Mouse (Mus musculus) midbrain, embryonic 14.5 days (tissue): ENCODE results near the gene Spc25. TPM values are rescaled to one million over a fixed set of nuclear protein-coding genes. Genes with fewer than 3 reads are reported as not detected.

ENCODE experiments used
- ATAC-seq: fragments of 200-750 bp; cut with Nextera tagmentation; 2 replicates; pipeline ENCODE4 v1.8.0; 2017; ENCODE audit warnings: moderate number of reproducible peaks, moderate library complexity; ENCODE audit not compliant: low FRiP score, low TSS enrichment
- DNase-seq: peaks from one replicate; pipeline ENCODE4 v3.0.0-alpha.2; 2015
- H3K27ac ChIP-seq: fragments of 300-500 bp; sonication (generic); replicated peaks from 2 replicates; pipeline ENCODE4 v1.5.1; 2014; ENCODE audit warnings: mild to moderate bottlenecking, low read depth, low read length, moderate library complexity
- H3K27me3 ChIP-seq: fragments of 300-500 bp; sonication (generic); 2 replicates; pipeline ENCODE4 v1.6.1; 2014; ENCODE audit warnings: low read length, control low read depth, mixed read lengths; ENCODE audit not compliant: control insufficient read depth, insufficient read depth
- H3K36me3 ChIP-seq: fragments of 300-500 bp; sonication (generic); 2 replicates; pipeline ENCODE4 v1.6.1; 2014; ENCODE audit warnings: low read length, control low read depth; ENCODE audit not compliant: control insufficient read depth, insufficient read depth
- H3K4me1 ChIP-seq: fragments of 300-500 bp; sonication (generic); 2 replicates; pipeline ENCODE4 v1.6.1; 2014; ENCODE audit warnings: mild to moderate bottlenecking, antibody characterized with exemption, low read length, control low read depth; ENCODE audit not compliant: control insufficient read depth, insufficient read depth
- H3K4me2 ChIP-seq: fragments of 300-500 bp; sonication (generic); 2 replicates; pipeline ENCODE4 v1.6.1; 2014; ENCODE audit warnings: mild to moderate bottlenecking, low read length, moderate library complexity
- H3K4me3 ChIP-seq: fragments of 300-500 bp; sonication (generic); replicated peaks from 2 replicates; pipeline ENCODE4 v1.5.1; 2014; ENCODE audit warnings: low read depth, low read length
- H3K9ac ChIP-seq: fragments of 300-500 bp; sonication (generic); replicated peaks from 2 replicates; pipeline ENCODE4 v1.6.1; 2014; ENCODE audit warnings: mild to moderate bottlenecking, low read length, moderate library complexity
- H3K9me3 ChIP-seq: fragments of 300-500 bp; sonication (generic); 2 replicates; pipeline ENCODE4 v1.6.1; 2016; ENCODE audit warnings: low read length, control low read depth, mixed read lengths; ENCODE audit not compliant: control insufficient read depth
- WGBS: fragments of 180-500 bp; shearing (Covaris S2); extraction: QIAGEN DNeasy Blood & Tissue Kit; methylation state at CpG from one replicate; pipeline ENCODE4 v1.1.7; 2014; 5-methylcytosine and 5-hydroxymethylcytosine counted together
- polyA plus RNA-seq: library from polyadenylated mRNA; unstranded; fragments of >200 nt; fragmentation: Nextera tagmentation; extraction: Ambion mirVana; gene quantifications from 2 replicates; pipeline ENCODE4 v1.2.1, GENCODE M21; 2014

Gene Spc25
- 24.0 and 49.9 TPM in 2 replicates for polyA plus RNA-seq

GRCm38 (mm10) chr2:69205791-69206351 lies at the start of gene Spc25:
Gene Spc25 (minus strand): TSS chr2:69206194.
- Histone ChIP-seq H3K36me3 (0 out of 2 replicates have a peak, but pooled peaks cover 5% of the 10 kb centered on the region), H3K27me3 (no peaks in the 10 kb centered on the region), H3K4me2 (peak within 1 kb of the TSS; percentile 95), H3K4me1 (peaks cover 10% of the 10 kb centered on the region; the same call in 1 of the 2 replicates), H3K9me3 (no peaks in the 10 kb centered on the region), H3K27ac (0 out of 2 replicates have a peak within 1 kb of the TSS, but pooled peaks have one; percentile 32), H3K9ac (peak within 1 kb of the TSS; percentile 56), H3K4me3 (peak within 1 kb of the TSS; percentile 79)
- peak; percentile 96 for DNase-seq
- under 1% methylated on average over 46 of the region's 46 CpGs for WGBS
- ATAC-seq: peak; percentile 99

DNA sequence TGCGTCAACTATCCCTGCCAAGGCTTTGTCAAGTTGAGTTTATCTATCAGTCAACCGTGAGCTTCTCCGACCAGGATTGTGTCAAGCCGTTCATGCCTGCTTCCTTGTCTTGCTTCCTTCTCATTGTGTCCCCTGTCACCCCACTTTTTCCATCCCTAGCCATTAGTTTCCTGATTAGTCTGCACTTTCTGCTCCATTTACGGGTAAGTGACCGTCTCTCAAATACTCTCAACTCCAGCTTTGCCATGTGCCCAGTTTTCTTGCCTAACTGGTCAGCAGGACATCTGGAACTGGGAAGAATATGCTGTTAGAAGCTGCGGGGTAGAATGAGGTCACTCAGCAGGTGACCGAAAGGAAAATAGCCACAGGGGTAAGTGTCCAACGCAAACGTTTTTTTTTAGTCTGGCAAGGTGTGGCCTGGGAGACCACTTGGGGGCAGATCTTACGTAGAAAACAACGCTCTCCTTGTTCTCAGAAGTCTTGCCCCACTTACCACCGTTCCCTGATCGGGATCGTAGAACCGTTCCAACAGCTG lies 42.3 kb upstream of the Spc25 start:
- Histone ChIP-seq H3K27me3 (no peaks in the 10 kb centered on the region), H3K4me2 (no peak overlapping the region), H3K9ac (no peak overlapping the region), H3K36me3 (no peaks in the 10 kb centered on the region), H3K27ac (no peak overlapping the region), H3K9me3 (no peaks in the 10 kb centered on the region), H3K4me3 (no peak overlapping the region), H3K4me1 (no peaks in the 10 kb centered on the region)
- 65% methylated on average over 16 of the region's 16 CpGs for WGBS
- no peak for DNase-seq
- ATAC-seq: no peak

- WGBS: 98% methylated on average over 1 of the region's 1 CpGs
- Histone ChIP-seq H3K9me3 (no peaks in the 10 kb centered on the region), H3K4me3 (no peak overlapping the region), H3K4me2 (no peak overlapping the region), H3K9ac (no peak overlapping the region), H3K27ac (no peak overlapping the region), H3K27me3 (no peaks in the 10 kb centered on the region), H3K36me3 (no peaks in the 10 kb centered on the region), H3K4me1 (no peaks in the 10 kb centered on the region)
- ATAC-seq (no peak), DNase-seq (no peak)
Observed at GRCm38 (mm10) chr2:69247081-69247480, 41.1 kb upstream of the Spc25 start.

DNA sequence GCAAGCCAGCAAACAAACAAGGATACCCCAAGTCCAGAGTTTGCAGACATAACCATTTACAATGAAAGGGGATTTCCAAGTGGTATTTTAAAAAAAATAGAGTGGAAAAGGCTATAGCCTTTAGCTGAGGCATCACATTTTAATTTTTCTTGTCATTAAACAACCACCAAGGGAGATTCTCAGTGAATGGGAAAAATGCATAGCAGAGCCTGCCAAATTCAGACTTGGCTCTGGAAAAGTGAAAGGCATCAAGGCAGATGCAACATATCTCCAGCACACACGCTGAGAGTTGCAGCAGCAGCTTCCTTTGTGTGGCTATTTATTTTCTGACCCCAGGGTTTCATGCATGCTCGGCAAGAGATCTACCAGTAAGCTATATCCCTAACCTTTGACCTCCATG lies 38.9 kb upstream of the Spc25 start:
- peak; percentile 42 for DNase-seq

DNA sequence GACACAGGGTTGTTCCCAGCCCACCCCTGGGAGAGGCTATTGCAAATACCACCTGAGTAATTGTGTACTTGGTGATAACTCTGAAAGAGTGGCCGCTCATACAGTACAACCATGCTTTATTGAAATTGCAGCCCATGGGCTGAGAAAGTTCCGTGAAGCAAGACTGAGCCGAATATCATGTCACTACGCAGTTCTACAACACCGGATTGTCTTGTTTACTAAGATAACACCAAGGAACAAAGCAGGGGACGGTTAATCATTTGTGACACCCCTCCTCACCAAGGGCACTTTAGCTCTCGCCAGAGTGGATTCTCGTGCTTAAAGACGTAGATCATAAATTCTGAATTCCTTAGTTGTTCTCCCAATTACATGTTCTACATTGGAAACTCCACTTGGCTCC lies 33.3 kb upstream of the Spc25 start:
- H3K27ac ChIP-seq: no peak overlapping the region
- H3K27me3 ChIP-seq: no peaks in the 10 kb centered on the region
- ATAC-seq (no peak), DNase-seq (no peak)
- H3K9me3 ChIP-seq: no peaks in the 10 kb centered on the region
- H3K4me1 ChIP-seq: no peaks in the 10 kb centered on the region
- no peak overlapping the region for H3K4me3 ChIP-seq
- no peak overlapping the region for H3K4me2 ChIP-seq
- WGBS: 90% methylated on average over 9 of the region's 9 CpGs
- no peak overlapping the region for H3K9ac ChIP-seq
- no peaks in the 10 kb centered on the region for H3K36me3 ChIP-seq

More for the DNA sequence above, 38.9 kb upstream of the Spc25 start:
- Histone ChIP-seq H3K4me2 (no peak overlapping the region), H3K36me3 (no peaks in the 10 kb centered on the region), H3K9me3 (no peaks in the 10 kb centered on the region), H3K4me1 (no peaks in the 10 kb centered on the region), H3K4me3 (no peak overlapping the region), H3K9ac (no peak overlapping the region), H3K27ac (no peak overlapping the region), H3K27me3 (no peaks in the 10 kb centered on the region)
- WGBS: 17% methylated on average over 2 of the region's 2 CpGs
- no peak for ATAC-seq

DNA sequence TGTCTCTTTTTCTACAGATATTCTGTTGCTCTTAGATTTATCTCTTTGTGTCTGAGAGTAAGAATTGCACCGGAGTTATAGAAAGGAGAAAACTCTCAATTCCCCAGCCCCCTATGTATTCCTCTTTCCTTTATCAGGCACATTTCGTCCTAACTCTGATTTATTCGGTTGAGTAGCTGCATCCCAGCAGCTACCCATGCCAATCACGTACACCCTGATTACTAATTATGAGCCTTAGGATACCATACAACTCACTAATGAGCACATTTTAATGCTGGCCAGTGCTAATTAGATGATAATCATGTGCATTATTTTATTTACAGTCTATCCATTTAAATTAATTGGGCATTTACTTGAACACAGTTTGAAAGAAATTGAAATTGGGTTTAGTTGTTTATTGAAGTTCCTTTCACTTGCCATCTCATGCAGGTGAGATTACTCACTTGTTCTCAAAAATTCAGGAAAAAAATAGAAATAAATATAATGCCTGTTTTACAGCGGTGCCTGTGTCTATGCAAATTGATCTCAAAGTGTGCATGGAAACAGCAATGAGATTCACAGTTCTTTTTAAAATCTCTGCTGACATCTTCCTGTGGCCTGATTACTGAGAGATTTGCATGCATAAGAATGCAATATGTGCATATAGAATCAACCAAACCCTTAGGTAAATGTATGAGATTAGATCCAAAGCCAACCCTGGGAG lies 29.1 kb upstream of the Spc25 start:
- no peaks in the 10 kb centered on the region for H3K36me3 ChIP-seq
- no peaks in the 10 kb centered on the region for H3K4me1 ChIP-seq
- DNase-seq: peak; percentile 46
- 0 out of 2 replicates have a peak, but pooled peaks have one; percentile 24 for ATAC-seq
- no peaks in the 10 kb centered on the region for H3K27me3 ChIP-seq
- no peaks in the 10 kb centered on the region for H3K9me3 ChIP-seq
- no peak overlapping the region for H3K4me3 ChIP-seq
- WGBS: 53% methylated on average over 5 of the region's 5 CpGs
- no peak overlapping the region for H3K9ac ChIP-seq
- H3K4me2 ChIP-seq: no peak overlapping the region
- H3K27ac ChIP-seq: no peak overlapping the region

DNA sequence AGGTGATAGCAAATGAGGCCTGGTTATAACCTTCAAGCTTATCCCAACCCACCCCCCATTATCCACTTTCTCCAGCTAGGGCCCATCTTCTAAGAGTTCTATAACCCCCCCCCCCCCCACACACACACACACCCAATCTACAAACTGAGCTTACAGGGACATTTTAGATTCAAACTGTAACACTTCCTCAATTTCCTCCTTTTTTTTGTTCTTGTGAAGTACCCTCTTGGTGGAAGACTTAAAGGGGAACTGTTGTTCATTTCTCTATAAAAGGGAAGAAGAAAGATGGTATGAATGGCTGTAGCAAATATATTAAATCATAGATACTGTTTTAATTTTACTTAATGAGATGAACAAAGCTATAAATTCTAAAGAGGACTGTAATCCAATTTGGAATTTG lies 26.1 kb upstream of the Spc25 start:
- H3K4me3 ChIP-seq: no peak overlapping the region
- no peak overlapping the region for H3K4me2 ChIP-seq
- no peak for ATAC-seq
- no peak overlapping the region for H3K27ac ChIP-seq
- no peaks in the 10 kb centered on the region for H3K9me3 ChIP-seq
- no peaks in the 10 kb centered on the region for H3K36me3 ChIP-seq
- H3K9ac ChIP-seq: no peak overlapping the region
- H3K4me1 ChIP-seq: no peaks in the 10 kb centered on the region
- no peak for DNase-seq
- no peaks in the 10 kb centered on the region for H3K27me3 ChIP-seq

DNA sequence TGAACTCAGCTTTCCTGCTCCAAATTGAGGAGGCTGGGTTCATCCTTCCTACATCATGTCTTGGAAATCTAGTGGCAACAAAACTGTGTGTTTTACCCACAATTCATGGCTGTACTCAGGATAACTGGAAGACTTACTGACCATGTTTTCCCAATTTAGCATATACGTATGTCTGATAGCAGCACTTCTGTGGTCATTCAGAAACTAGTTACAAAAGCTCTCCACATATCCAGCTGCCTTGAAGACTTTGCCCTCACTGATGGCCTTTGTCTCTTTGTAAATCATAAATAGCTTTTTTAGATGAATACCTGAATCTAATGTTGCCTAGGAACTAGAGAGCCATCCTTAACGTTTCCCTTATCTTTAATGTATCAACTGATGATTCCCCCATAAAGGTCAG lies 24.1 kb upstream of the Spc25 start:
- 93% methylated on average over 2 of the region's 2 CpGs for WGBS
- Histone ChIP-seq H3K4me1 (no peaks in the 10 kb centered on the region), H3K27ac (no peak overlapping the region), H3K4me3 (no peak overlapping the region), H3K4me2 (no peak overlapping the region), H3K9ac (no peak overlapping the region), H3K27me3 (no peaks in the 10 kb centered on the region), H3K9me3 (no peaks in the 10 kb centered on the region), H3K36me3 (no peaks in the 10 kb centered on the region)
- DNase-seq (no peak), ATAC-seq (no peak)

DNA sequence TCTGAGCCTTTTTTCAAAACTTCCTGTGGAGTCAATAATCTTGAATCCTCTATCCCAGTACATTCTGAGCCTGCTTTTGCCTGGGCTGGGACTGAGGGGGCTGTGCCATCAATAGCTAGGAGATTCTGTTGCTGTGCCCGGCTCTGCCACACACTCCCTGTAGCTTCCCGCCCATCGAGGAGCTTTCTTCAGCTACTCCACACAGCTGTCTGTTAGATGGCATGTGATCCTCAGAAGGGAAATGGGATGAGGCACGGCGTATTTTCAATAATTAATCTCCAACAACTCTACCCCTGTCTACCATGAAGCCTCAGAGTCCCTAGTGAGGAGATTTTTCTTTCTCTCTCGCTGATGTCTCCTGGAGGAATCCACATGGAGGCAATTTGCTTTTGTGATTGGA lies 22.6 kb upstream of the Spc25 start:
- H3K9ac ChIP-seq: no peak overlapping the region

More for the DNA sequence above, 22.6 kb upstream of the Spc25 start:
- ATAC-seq (no peak), DNase-seq (peak; percentile 23)
- WGBS: 60% methylated on average over 6 of the region's 6 CpGs
- Histone ChIP-seq H3K36me3 (no peaks in the 10 kb centered on the region), H3K9me3 (no peaks in the 10 kb centered on the region), H3K27ac (peak overlapping the region; percentile 42; the same call in 1 of the 2 replicates), H3K27me3 (no peaks in the 10 kb centered on the region), H3K4me2 (no peak overlapping the region), H3K4me3 (no peak overlapping the region), H3K4me1 (no peaks in the 10 kb centered on the region)
